Mouse (Mus musculus) heart, embryonic 11.5 days (tissue): ENCODE data around the gene Gm12355. TPM values are rescaled to one million over a fixed set of nuclear protein-coding genes. Genes with fewer than 3 reads are reported as not detected.

Source experiments
- ATAC-seq: fragments of 200-750 bp; cut with Nextera tagmentation; replicated peaks from 2 replicates; pipeline ENCODE4 v1.8.0; 2017; ENCODE audit warnings: moderate library complexity; ENCODE audit not compliant: insufficient number of reproducible peaks, low FRiP score, low TSS enrichment
- H3K27ac ChIP-seq: fragments of 300-500 bp; sonication (generic); 2 replicates; pipeline ENCODE4 v1.5.1; 2014; ENCODE audit warnings: mild to moderate bottlenecking, low read depth, low read length
- H3K27me3 ChIP-seq: fragments of 300-500 bp; sonication (generic); 2 replicates; pipeline ENCODE4 v1.6.1; 2014; ENCODE audit warnings: mild to moderate bottlenecking, low read length, mixed read lengths; ENCODE audit not compliant: control insufficient read depth, insufficient read depth
- H3K36me3 ChIP-seq: fragments of 300-500 bp; sonication (generic); 2 replicates; pipeline ENCODE4 v1.6.1; 2014; ENCODE audit warnings: mild to moderate bottlenecking, low read length, moderate library complexity, mixed read lengths; ENCODE audit not compliant: control insufficient read depth, insufficient read depth
- H3K4me1 ChIP-seq: fragments of 300-500 bp; sonication (generic); 2 replicates; pipeline ENCODE4 v1.6.1; 2014; ENCODE audit warnings: low read length; ENCODE audit not compliant: control insufficient read depth, insufficient read depth
- H3K4me2 ChIP-seq: fragments of 300-500 bp; sonication (generic); 2 replicates; pipeline ENCODE4 v1.6.1; 2014; ENCODE audit warnings: mild to moderate bottlenecking, moderate library complexity
- H3K4me3 ChIP-seq: fragments of 300-500 bp; sonication (generic); 2 replicates; pipeline ENCODE4 v1.5.1; 2014; ENCODE audit warnings: low read depth, low read length
- H3K9ac ChIP-seq: fragments of 300-500 bp; sonication (generic); 2 replicates; pipeline ENCODE4 v1.6.1; 2014; ENCODE audit warnings: mild to moderate bottlenecking, low read depth, low read length, moderate library complexity
- H3K9me3 ChIP-seq: fragments of 300-500 bp; sonication (generic); replicated peaks from 2 replicates; pipeline ENCODE4 v1.6.1; 2016; ENCODE audit warnings: low read length; ENCODE audit not compliant: control insufficient read depth
- WGBS: fragments of 180-500 bp; shearing (Covaris S2); extraction: QIAGEN DNeasy Blood & Tissue Kit; methylation state at CpG from one replicate; pipeline ENCODE4 v1.1.7; 2014; ENCODE audit not compliant: insufficient replicate concordance; 5-methylcytosine and 5-hydroxymethylcytosine counted together
- polyA plus RNA-seq: library from polyadenylated mRNA; unstranded; fragments of >200 nt; fragmentation: Nextera tagmentation; extraction: Ambion mirVana; gene quantifications from 2 replicates; pipeline ENCODE4 v1.2.1, GENCODE M21; 2014

Gene Gm12355
- polyA plus RNA-seq, 1 experiment from 2014 or later = 0.44 TPM

GRCm38 (mm10) chr11:98582551-98583264 lies 42.8 kb downstream of the Gm12355 start:
- 0 out of 2 replicates have a peak, but pooled peaks have one; percentile 35 for ATAC-seq
- H3K4me2 ChIP-seq = peak overlapping the region; percentile 47
- H3K9ac ChIP-seq = peak overlapping the region; percentile 49; the same call in 1 of the 2 replicates
- H3K27ac ChIP-seq = peak overlapping the region; percentile 89
- peaks cover 7% of the 10 kb centered on the region for H3K36me3 ChIP-seq
- H3K9me3 ChIP-seq = no peaks in the 10 kb centered on the region
- 68% methylated on average over 12 of the region's 12 CpGs for WGBS
- H3K4me1 ChIP-seq = peaks cover 66% of the 10 kb centered on the region
- peak overlapping the region; percentile 18; the same call in 1 of the 2 replicates for H3K4me3 ChIP-seq
- no peaks in the 10 kb centered on the region for H3K27me3 ChIP-seq

GRCm38 (mm10) chr11:98582030-98582388 lies 43.5 kb downstream of the Gm12355 start:
- Histone ChIP-seq H3K9me3 (no peaks in the 10 kb centered on the region), H3K4me2 (peak overlapping the region; percentile 47), H3K4me3 (peak overlapping the region; percentile 18), H3K4me1 (peaks cover 62% of the 10 kb centered on the region), H3K27ac (peak overlapping the region; percentile 89), H3K36me3 (peaks cover 7% of the 10 kb centered on the region), H3K27me3 (no peaks in the 10 kb centered on the region), H3K9ac (peak overlapping the region; percentile 28; the same call in 1 of the 2 replicates)
- WGBS = 63% methylated on average over 8 of the region's 8 CpGs
- no peak for ATAC-seq

GRCm38 (mm10) chr11:98581286-98582029 lies 44.0 kb downstream of the Gm12355 start:
- ATAC-seq = no peak
- no peaks in the 10 kb centered on the region for H3K9me3 ChIP-seq
- peak overlapping the region; percentile 89 for H3K27ac ChIP-seq
- no peaks in the 10 kb centered on the region for H3K27me3 ChIP-seq
- peak overlapping the region; percentile 49; the same call in 1 of the 2 replicates for H3K9ac ChIP-seq
- 52% methylated on average over 17 of the region's 17 CpGs for WGBS
- H3K4me3 ChIP-seq = peak overlapping the region; percentile 18
- H3K4me1 ChIP-seq = peaks cover 62% of the 10 kb centered on the region
- peaks cover 7% of the 10 kb centered on the region for H3K36me3 ChIP-seq
- H3K4me2 ChIP-seq = peak overlapping the region; percentile 47

GRCm38 (mm10) chr11:98580301-98581121 lies 45.0 kb downstream of the Gm12355 start:
- H3K36me3 ChIP-seq = peaks cover 7% of the 10 kb centered on the region
- peak overlapping the region; percentile 89 for H3K27ac ChIP-seq
- peak overlapping the region; percentile 49 for H3K9ac ChIP-seq
- no peaks in the 10 kb centered on the region for H3K9me3 ChIP-seq
- H3K27me3 ChIP-seq = no peaks in the 10 kb centered on the region
- peaks cover 56% of the 10 kb centered on the region for H3K4me1 ChIP-seq
- WGBS = 34% methylated on average over 16 of the region's 16 CpGs
- peak; percentile 73 for ATAC-seq
- peak overlapping the region; percentile 18 for H3K4me3 ChIP-seq
- peak overlapping the region; percentile 47 for H3K4me2 ChIP-seq

GRCm38 (mm10) chr11:98577776-98578175 lies 47.7 kb downstream of the Gm12355 start:
- WGBS = 81% methylated on average over 5 of the region's 5 CpGs
- Histone ChIP-seq H3K27ac (no peak overlapping the region), H3K9me3 (no peaks in the 10 kb centered on the region), H3K4me2 (no peak overlapping the region), H3K27me3 (no peaks in the 10 kb centered on the region), H3K4me3 (no peak overlapping the region), H3K9ac (no peak overlapping the region), H3K4me1 (peaks cover 33% of the 10 kb centered on the region), H3K36me3 (peaks cover 4% of the 10 kb centered on the region)
- no peak for ATAC-seq

Other genes with a start within 250 kb of the Gm12355 start
- 149 and 151 TPM in 2 replicates for gene Tcap, start 241.8 kb downstream of the Gm12355 start, polyA plus RNA-seq
- gene Pnmt, start 239.2 kb downstream of the Gm12355 start, polyA plus RNA-seq = 3.9 and 4.8 TPM in 2 replicates
- 10.6 and 13.7 TPM in 2 replicates for gene Pgap3, start 225.2 kb downstream of the Gm12355 start, polyA plus RNA-seq
- 48.0 and 56.4 TPM in 2 replicates for gene Erbb2, start 213.2 kb downstream of the Gm12355 start, polyA plus RNA-seq
- 107 and 110 TPM in 2 replicates for gene Mien1, start 186.7 kb downstream of the Gm12355 start, polyA plus RNA-seq
- 0.63 and 2.0 TPM in 2 replicates for gene Grb7, start 179.3 kb downstream of the Gm12355 start, polyA plus RNA-seq
- 0.13 TPM in 1 of 2 replicates, not detected in the other for gene Ikzf3, start 79.6 kb downstream of the Gm12355 start, polyA plus RNA-seq
- 0.33 and 0.62 TPM in 2 replicates for gene Zpbp2, start 74.6 kb downstream of the Gm12355 start, polyA plus RNA-seq
- 9.6 and 15.0 TPM in 2 replicates for gene Ormdl3, start 38.3 kb downstream of the Gm12355 start, polyA plus RNA-seq
- not detected in 2 replicates for gene Lrrc3c, start 27.4 kb downstream of the Gm12355 start, polyA plus RNA-seq
- gene Gsdma3, start 699 bp upstream of the Gm12355 start, polyA plus RNA-seq = 0.14 TPM in 1 of 2 replicates, not detected in the other
- not detected in 2 replicates for gene Gsdma2, start 21.1 kb upstream of the Gm12355 start, polyA plus RNA-seq
- not detected in 2 replicates for gene Gsdma, start 38.7 kb upstream of the Gm12355 start, polyA plus RNA-seq
- gene Psmd3, start 56.9 kb upstream of the Gm12355 start, polyA plus RNA-seq = 122 and 131 TPM in 2 replicates
- gene Csf3, start 75.6 kb upstream of the Gm12355 start, polyA plus RNA-seq = not detected in 2 replicates
- gene Med24, start 103.8 kb upstream of the Gm12355 start, polyA plus RNA-seq = 31.6 and 42.1 TPM in 2 replicates
- gene Thra, start 115.0 kb upstream of the Gm12355 start, polyA plus RNA-seq = 32.2 and 35.7 TPM in 2 replicates
- gene Nr1d1, start 149.7 kb upstream of the Gm12355 start, polyA plus RNA-seq = 5.6 and 6.4 TPM in 2 replicates
- gene Msl1, start 169.9 kb upstream of the Gm12355 start, polyA plus RNA-seq = 15.9 and 17.1 TPM in 2 replicates
- gene Casc3, start 179.2 kb upstream of the Gm12355 start, polyA plus RNA-seq = 22.2 and 28.5 TPM in 2 replicates
- 0.57 and 0.73 TPM in 2 replicates for gene Rapgefl1, start 211.1 kb upstream of the Gm12355 start, polyA plus RNA-seq
- gene Wipf2, start 238.0 kb upstream of the Gm12355 start, polyA plus RNA-seq = 3.8 and 4.0 TPM in 2 replicates